Mouse (Mus musculus): ENCODE measurements around the gene Baiap2. TPM values are rescaled to one million over a fixed set of nuclear protein-coding genes. Genes with fewer than 3 reads are reported as not detected.

Baiap2 gene
- polyA plus RNA-seq, 1 experiment, result 5.5 TPM

DNA sequence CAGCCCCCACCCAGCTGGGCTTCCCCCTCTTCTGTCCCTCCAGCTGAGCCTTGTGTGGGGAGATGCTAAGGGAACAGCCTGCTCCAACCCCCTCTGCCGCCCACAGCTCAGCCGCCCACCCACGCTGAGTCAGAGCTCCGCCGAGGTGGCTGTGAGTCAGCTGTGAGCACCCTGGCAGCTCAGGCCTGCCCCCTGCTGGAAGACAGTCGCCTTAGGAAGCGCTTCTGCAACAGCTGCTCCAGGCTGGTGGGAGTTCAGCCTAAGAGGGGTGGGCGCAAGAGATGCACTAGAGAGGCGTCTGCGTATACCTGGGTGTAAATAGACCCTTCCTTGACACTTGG lies 48.7 kb downstream of the Baiap2 start:
- Histone ChIP-seq H3K4me3 (ENCODE audit: insufficient read depth, low read depth, low read length) (no peak overlapping the region; the same call in 1 of the 2 replicates), H3K4me1 (ENCODE audit: control insufficient read depth, insufficient read depth, insufficient read length, low read length) (peaks cover 12% of the 10 kb centered on the region; the same call in 1 of the 2 replicates), H3K27ac (replicated peaks; ENCODE audit: low read depth, low read length) (no peak overlapping the region)

DNA sequence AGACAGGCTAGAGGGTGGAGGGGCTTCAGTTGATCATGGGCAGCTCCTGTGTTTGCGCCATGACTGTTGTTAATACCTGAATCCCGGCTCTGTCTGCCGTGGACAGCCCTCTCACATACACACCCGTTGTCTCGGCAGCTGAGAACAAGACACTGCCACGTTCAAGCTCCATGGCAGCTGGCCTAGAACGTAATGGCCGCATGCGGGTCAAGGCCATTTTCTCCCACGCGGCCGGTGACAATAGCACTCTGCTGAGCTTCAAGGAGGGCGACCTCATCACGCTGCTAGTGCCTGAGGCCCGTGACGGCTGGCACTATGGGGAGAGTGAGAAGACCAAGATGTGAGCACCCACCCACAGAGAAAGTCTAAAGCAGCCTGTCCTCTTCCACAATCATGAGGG lies 54.8 kb downstream of the Baiap2 start:
- Histone ChIP-seq H3K4me1 (ENCODE audit: control insufficient read depth, insufficient read depth, insufficient read length, low read length) (no peaks in the 10 kb centered on the region), H3K27ac (replicated peaks; ENCODE audit: low read depth, low read length) (no peak overlapping the region), H3K4me3 (ENCODE audit: insufficient read depth, low read depth, low read length) (no peak overlapping the region)

DNA sequence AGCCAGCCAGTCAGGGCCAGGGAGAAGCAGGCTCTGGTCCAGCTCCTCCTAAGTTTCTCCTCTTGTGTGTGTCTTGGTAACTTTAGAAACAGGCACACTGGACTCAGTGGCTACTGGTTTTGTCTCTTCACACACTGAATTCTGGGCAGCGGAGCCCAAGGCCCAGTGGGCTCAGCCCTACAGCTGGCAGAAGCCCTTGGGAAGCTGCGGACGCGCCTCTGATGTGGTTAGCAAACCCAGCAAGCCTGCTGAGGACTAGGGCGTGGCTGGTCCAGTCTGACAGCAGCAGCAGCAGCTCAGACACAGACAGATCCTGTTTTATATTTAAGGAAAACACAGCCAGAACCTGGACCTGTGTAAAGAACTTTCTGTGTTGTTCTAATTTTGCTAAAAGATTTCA lies 59.5 kb downstream of the Baiap2 start:
- H3K27ac ChIP-seq (replicated peaks; ENCODE audit: low read depth, low read length), result no peak overlapping the region
- H3K4me3 ChIP-seq (ENCODE audit: insufficient read depth, low read depth, low read length), result no peak overlapping the region
- H3K4me1 ChIP-seq (ENCODE audit: control insufficient read depth, insufficient read depth, insufficient read length, low read length), result no peaks in the 10 kb centered on the region; the same call in 1 of the 2 replicates

DNA sequence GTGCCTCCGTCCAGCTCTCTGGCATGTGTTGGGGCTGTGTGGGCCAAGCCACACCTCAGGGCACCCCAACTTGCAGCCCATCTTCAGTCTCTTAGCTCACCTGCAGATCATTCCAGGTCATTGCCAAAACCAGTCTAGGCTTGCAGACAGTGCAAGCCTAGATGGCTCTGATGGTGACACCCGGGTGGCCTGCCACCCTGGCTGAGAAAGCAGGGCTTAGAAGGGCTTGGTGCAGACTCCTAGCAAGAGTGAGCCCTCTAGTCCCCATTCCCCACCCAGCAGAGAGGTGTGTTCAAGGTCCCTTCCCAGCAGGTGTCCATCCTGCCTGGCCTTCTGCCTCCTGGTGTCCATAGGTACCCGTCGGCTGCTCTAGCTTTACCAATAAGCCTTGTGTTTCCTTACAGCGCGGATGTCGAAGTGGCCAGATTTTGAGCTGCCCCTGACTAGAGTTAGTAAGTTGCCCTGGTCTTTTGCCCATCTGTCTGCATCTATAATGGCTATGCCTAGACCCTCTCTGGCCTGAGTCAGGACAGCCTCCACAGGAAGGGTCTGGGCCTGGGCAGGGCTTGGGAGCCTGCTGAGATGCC lies 60.2 kb downstream of the Baiap2 start:
- H3K4me1 ChIP-seq (ENCODE audit: control insufficient read depth, insufficient read depth, insufficient read length, low read length), result no peaks in the 10 kb centered on the region; the same call in 1 of the 2 replicates
- H3K27ac ChIP-seq (replicated peaks; ENCODE audit: low read depth, low read length), result no peak overlapping the region
- H3K4me3 ChIP-seq (ENCODE audit: insufficient read depth, low read depth, low read length), result no peak overlapping the region

DNA sequence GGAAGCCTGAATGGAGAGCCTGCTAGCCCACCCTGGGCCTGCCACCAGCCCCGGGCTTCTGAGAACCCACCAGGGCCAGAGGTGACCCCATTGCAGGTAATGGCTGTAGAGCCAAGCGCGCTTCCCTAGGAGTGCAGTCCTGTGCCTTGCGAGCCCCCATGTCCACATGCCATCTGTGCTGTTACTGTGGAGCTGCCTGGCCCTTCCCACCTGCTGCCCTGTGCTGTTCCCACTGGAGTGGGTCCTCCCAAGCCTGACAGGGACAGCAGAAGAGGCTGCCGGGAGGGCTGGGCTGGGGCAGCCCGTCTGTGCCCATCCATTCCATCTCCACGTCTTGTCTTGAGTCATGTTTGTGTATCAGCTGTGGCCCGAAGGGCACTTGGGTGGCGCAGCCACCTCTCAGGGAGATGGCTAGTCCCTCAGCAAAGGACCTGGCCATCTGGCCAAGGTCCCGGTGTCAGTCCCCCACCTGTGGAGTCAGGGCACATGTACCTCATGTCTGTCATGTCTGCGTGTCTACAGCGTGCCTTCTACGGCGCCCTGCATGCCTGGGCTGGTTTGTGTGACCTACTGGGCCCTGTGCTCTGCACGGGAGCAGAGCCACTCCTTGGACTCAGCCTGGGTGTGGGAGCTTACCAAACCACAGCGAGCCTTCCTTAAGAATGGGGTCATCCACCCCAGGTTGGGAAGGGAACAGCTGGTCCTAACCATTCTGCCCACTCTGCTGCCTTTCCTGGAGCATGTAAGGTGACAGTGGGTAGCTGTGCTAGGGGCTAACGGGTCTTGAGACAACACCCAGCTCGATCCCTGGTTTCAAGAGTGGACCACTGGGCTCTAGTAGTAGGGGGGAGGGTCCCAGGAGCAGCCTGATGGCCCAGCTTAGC lies 63.1 kb downstream of the Baiap2 start:
- peaks cover 9% of the 10 kb centered on the region for H3K4me1 ChIP-seq (ENCODE audit: control insufficient read depth, insufficient read depth, insufficient read length, low read length)
- no peak overlapping the region for H3K4me3 ChIP-seq (ENCODE audit: insufficient read depth, low read depth, low read length)
- no peak overlapping the region for H3K27ac ChIP-seq (replicated peaks; ENCODE audit: low read depth, low read length)

DNA sequence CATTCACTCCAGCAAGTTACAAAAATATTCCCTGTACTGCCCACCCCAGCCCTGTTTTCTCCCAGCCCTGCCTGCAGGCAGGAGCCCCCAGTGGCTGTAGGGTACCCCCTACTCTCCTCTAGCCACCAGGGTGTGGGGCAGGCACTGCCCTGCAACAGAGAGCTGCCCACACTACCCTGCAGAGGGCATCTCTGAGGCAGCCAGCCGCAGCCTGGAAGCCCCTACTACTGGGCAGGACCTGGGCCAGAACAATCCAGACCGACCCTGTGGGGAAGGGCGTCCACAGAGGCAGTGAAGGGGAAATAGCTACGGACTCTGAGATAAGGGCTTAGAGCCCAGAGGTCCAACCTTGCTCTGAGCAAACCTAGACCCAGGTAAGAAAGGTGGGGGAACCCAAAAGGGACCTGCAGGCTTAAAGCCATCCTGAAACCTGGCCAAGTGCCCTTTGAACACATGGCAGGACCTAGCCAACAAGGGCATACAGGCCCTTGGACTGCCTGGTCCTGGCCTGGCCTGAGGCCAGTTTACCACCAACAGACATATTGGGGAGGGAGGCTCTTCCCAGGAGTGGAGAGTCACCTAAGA lies 65.0 kb downstream of the Baiap2 start:
- peaks cover 9% of the 10 kb centered on the region for H3K4me1 ChIP-seq (ENCODE audit: control insufficient read depth, insufficient read depth, insufficient read length, low read length)
- H3K27ac ChIP-seq (replicated peaks; ENCODE audit: low read depth, low read length), result no peak overlapping the region
- H3K4me3 ChIP-seq (ENCODE audit: insufficient read depth, low read depth, low read length), result no peak overlapping the region

DNA sequence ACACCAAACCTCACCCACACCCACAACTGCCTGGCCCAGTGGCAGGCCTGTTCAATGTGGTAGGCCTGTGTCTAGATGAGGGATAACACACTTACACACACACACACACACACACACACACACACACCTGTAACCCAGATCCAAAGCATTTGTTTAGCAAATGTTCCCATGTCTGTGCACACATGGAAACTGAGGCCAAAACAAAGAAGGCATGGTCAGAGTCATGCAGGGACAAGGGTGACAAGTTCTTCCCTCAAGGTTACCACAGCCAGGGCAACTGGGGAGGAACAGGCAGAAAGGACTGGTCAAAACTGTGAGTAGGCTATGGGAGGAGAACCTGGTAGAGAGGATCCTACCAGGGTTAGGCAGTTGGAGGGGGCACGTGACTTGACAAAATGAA lies 65.9 kb downstream of the Baiap2 start:
- no peak overlapping the region for H3K4me3 ChIP-seq (ENCODE audit: insufficient read depth, low read depth, low read length)
- peaks cover 9% of the 10 kb centered on the region for H3K4me1 ChIP-seq (ENCODE audit: control insufficient read depth, insufficient read depth, insufficient read length, low read length)
- no peak overlapping the region for H3K27ac ChIP-seq (replicated peaks; ENCODE audit: low read depth, low read length)

DNA sequence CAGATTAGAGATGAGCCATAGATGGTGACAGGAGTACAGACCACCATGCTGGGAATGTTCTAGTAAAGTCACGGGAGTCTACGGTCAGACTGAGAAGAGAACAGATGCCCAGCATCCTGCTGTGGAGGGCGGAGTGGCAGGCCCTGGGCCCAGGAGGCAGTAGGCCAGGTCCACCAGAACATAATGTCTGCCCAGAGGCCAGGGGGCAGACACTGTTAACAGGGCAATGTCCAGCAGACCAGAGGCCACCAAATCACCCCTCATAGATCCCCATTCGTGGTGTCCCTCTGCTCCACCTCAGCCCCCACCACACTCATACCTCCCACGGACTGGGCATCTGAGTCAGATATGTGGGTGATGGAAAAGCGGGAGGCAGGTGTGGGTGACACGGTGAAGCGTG lies 66.4 kb downstream of the Baiap2 start:
- Histone ChIP-seq H3K4me1 (ENCODE audit: control insufficient read depth, insufficient read depth, insufficient read length, low read length) (peaks cover 9% of the 10 kb centered on the region), H3K4me3 (ENCODE audit: insufficient read depth, low read depth, low read length) (0 out of 2 replicates have a peak overlapping the region, but pooled peaks have one; percentile 62), H3K27ac (replicated peaks; ENCODE audit: low read depth, low read length) (no peak overlapping the region)

DNA sequence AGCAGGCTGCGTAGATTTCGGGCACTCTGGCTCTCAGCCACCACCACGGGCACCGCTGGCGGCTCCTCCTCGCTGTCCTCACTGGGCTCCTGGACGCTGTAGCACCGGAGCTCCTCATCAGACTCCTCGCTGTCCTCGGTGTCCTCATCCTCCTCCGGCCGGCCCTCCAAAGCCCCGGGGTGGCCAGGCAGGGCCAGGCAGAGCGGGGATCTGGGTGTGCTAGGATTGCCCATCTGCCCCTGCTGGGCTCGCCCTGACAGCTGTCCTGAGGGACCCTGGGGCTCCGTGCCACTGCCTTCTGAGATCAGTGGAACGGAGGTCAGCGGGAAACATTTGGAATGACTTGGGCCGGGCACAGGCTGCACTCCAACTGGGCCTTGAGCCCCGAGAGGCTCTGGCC lies 67.4 kb downstream of the Baiap2 start:
- H3K4me3 ChIP-seq (ENCODE audit: insufficient read depth, low read depth, low read length), result peak overlapping the region; percentile 62
- peaks cover 9% of the 10 kb centered on the region for H3K4me1 ChIP-seq (ENCODE audit: control insufficient read depth, insufficient read depth, insufficient read length, low read length)
- 0 out of 2 replicates have a peak overlapping the region, but pooled peaks have one; percentile 31 for H3K27ac ChIP-seq (replicated peaks; ENCODE audit: low read depth, low read length)

DNA sequence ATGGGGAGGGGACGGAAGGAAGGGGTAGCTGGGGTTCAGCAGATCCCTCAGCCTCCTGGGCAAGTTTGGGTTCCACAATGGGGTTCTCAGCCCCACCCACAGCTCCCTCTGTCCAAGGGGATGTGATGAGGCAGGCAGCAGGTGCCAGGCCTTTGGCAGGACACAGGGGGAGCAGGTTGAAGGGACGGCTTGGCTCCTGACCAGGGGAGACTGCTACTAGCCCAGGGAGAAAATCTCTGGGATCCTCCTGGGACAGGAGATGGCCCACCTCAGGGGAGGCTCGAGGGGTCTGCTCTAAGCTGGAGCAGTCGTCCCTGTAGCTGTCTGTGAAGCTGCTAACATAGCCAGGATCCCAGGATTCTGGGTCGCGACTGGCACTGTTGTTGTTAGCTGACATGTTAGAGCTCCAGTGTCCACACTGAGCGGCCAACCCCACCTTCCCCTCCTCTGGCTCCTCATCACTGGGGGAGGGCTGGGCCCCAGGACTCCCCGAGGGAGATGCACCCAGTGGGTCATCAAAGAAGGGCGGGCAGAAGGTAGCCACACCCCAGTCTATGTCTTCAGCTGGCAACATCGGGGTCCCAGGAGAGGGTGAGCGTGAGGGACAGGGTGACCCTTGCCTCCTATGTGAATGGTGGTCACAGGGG lies 68.7 kb downstream of the Baiap2 start:
- no peak overlapping the region for H3K4me3 ChIP-seq (ENCODE audit: insufficient read depth, low read depth, low read length)
- H3K27ac ChIP-seq (replicated peaks; ENCODE audit: low read depth, low read length), result no peak overlapping the region
- peaks cover 9% of the 10 kb centered on the region for H3K4me1 ChIP-seq (ENCODE audit: control insufficient read depth, insufficient read depth, insufficient read length, low read length)

DNA sequence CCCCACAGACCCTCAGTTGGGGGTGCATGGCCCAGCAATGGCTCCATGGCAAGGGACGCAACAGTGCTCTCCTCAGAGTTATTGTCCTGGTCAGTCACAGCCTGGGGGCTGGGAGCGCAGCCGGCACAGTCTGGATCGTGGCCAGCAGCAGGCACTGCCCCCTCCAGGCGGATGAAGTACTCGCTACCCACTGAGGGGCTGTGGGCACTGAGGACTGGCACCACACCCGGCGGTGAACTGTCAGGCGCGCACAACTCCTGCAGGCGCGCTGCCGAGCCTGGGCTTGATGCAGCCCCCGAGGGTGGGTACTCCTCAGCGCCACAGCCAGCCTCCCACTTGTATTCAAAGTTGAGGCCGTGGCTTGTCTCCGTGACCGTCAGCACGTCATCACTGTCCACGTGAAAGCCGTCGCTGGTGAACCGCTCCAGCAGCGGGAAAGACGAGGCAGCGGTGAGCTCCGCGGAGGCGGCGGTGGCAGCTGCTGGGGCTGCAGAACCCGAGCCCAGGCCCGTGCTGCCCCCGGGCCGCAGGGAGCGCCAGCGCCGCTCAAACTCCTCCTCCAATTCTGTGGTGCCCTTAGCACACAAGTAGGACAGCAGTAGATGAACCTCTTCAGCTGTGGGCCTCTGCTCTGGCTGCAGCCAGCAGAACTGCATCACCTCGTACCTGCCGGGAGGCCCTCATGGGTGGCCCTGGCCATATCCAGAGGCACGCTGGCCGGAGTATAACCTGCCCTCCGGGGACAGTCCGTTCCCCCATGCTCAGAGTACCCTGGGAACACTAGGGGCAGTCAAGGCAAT lies 69.4 kb downstream of the Baiap2 start:
- Histone ChIP-seq H3K27ac (replicated peaks; ENCODE audit: low read depth, low read length) (no peak overlapping the region), H3K4me3 (ENCODE audit: insufficient read depth, low read depth, low read length) (no peak overlapping the region), H3K4me1 (ENCODE audit: control insufficient read depth, insufficient read depth, insufficient read length, low read length) (peaks cover 9% of the 10 kb centered on the region)

DNA sequence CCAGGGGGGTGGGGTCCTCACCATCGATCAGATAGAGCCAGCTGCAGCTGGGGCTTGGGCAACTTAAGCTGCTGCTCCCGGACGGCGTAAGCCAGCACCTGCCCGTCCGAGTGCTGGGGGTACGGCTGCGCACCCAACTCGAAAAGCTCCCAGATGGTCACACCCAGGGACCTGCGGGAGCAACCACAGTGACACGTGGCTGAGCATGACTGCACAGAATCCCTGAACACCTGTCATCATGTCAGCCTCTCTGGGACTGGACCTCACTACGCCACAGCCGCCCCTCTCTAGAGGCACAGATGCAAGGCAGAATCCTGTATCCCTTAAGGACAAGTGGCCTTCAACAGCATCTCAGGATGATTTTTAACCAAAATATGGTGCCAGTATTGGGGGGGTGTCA lies 70.1 kb downstream of the Baiap2 start:
- H3K27ac ChIP-seq (replicated peaks; ENCODE audit: low read depth, low read length), result no peak overlapping the region
- peaks cover 9% of the 10 kb centered on the region for H3K4me1 ChIP-seq (ENCODE audit: control insufficient read depth, insufficient read depth, insufficient read length, low read length)
- H3K4me3 ChIP-seq (ENCODE audit: insufficient read depth, low read depth, low read length), result no peak overlapping the region

DNA sequence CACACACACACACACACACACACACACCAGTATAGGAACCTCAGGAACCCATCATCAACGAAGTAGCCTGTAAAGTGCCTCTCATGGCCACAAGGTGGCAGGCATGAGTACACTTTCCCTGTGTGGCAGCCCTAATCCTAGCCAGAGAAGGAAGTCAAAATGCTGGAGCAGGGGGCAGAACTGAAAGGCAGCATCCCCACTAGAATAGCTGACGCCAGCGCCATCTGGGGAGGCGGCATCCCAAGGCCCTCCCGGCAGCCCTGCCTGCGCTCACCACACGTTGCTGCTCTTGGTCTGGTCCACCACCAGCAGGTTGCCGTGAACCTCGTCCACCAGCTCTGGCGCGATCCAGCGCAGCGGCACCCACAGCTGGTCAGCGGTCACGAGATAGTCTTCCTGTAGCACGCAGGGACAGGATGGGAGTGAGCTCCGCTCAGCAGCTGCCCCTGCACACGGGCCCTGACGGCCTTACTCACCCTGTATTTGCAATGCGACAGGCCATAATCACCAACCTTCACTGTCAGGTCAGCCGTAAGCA lies 70.7 kb downstream of the Baiap2 start:
- Histone ChIP-seq H3K4me1 (ENCODE audit: control insufficient read depth, insufficient read depth, insufficient read length, low read length) (peaks cover 9% of the 10 kb centered on the region), H3K27ac (replicated peaks; ENCODE audit: low read depth, low read length) (no peak overlapping the region), H3K4me3 (ENCODE audit: insufficient read depth, low read depth, low read length) (peak overlapping the region; percentile 55)

DNA sequence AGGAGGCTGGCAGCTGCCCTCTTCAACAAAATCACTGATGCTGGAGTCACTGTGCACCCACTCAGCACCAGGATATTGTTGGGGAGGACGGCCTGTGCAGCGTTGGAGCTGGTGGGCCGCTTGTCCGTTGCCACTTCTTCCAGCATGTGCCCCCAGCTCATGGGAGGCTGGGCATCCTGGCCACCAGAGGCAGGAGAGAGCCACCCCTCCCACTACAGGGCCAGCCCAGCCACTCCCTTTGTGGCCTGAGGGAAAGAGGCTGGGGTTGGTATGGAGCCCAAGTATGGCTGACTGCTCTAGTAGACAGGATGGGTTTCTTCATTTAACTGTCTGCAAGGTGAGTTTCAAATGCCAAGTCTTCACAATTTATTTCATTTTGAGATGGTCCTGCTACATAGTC lies 72.2 kb downstream of the Baiap2 start:
- no peak overlapping the region for H3K4me3 ChIP-seq (ENCODE audit: insufficient read depth, low read depth, low read length)
- peaks cover 4% of the 10 kb centered on the region; the same call in 1 of the 2 replicates for H3K4me1 ChIP-seq (ENCODE audit: control insufficient read depth, insufficient read depth, insufficient read length, low read length)
- no peak overlapping the region for H3K27ac ChIP-seq (replicated peaks; ENCODE audit: low read depth, low read length)
